Mouse (Mus musculus): ENCODE measurements at regions not wholly inside any gene's neighbourhood (a gene's known extent, or its start where the extent isn't known, plus 50 kb on each side); places are given as distances from the start of the nearest gene placed in this dataset.

- no peak for DNase-seq
Observed at GRCm38 (mm10) chr13:85430821-85431220, 141.9 kb upstream of the Rasa1 start.

- DNase-seq = peak in 1 of 2 experiments; percentile 5
Observed at GRCm38 (mm10) chr13:85430040-85430439, 141.1 kb upstream of the Rasa1 start.

GRCm38 (mm10) chr13:85418671-85419070 lies 129.7 kb upstream of the Rasa1 start:
- no peak for DNase-seq

- no peak for DNase-seq
Observed at GRCm38 (mm10) chr13:85414951-85415350, 126.0 kb upstream of the Rasa1 start.

- no peak for DNase-seq
Observed at GRCm38 (mm10) chr13:85411327-85411726, 122.4 kb upstream of the Rasa1 start.

GRCm38 (mm10) chr13:85398834-85399233 lies 109.9 kb upstream of the Rasa1 start:
- DNase-seq = no peak

- DNase-seq = no peak
Observed at GRCm38 (mm10) chr13:85376338-85376998, 87.5 kb upstream of the Rasa1 start.

GRCm38 (mm10) chr13:85359621-85360020 lies 70.7 kb upstream of the Rasa1 start:
- no peak for DNase-seq

GRCm38 (mm10) chr13:85359143-85359542 lies 70.2 kb upstream of the Rasa1 start:
- no peak for DNase-seq

- DNase-seq = no peak
Observed at GRCm38 (mm10) chr13:85352061-85352460, 63.1 kb upstream of the Rasa1 start.
